Mouse (Mus musculus): ENCODE data around the gene Pex16.

Pex16 gene

DNA sequence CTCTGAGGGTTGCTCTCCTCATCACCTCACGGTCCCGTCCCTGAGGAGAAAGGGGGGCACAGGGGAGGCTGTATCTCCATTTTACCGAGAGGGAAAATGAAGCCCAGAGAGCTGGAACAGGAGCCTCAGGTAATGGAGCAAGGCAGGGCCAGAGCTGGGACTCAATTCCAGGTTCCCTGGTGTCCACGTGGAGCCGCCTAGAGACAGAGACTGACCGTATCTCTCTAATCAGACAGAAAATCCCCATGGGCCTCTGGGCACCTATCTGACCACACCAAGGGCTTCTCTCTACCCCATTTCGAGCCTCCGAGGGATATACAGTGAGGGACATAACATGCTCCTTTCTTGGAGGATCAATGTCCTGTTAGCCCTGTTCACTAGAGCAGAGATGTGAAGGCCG lies 48.7 kb downstream of the Pex16 start:
- DNase-seq (ENCODE audit: low spot score in 2 of 2) = no peak

DNA sequence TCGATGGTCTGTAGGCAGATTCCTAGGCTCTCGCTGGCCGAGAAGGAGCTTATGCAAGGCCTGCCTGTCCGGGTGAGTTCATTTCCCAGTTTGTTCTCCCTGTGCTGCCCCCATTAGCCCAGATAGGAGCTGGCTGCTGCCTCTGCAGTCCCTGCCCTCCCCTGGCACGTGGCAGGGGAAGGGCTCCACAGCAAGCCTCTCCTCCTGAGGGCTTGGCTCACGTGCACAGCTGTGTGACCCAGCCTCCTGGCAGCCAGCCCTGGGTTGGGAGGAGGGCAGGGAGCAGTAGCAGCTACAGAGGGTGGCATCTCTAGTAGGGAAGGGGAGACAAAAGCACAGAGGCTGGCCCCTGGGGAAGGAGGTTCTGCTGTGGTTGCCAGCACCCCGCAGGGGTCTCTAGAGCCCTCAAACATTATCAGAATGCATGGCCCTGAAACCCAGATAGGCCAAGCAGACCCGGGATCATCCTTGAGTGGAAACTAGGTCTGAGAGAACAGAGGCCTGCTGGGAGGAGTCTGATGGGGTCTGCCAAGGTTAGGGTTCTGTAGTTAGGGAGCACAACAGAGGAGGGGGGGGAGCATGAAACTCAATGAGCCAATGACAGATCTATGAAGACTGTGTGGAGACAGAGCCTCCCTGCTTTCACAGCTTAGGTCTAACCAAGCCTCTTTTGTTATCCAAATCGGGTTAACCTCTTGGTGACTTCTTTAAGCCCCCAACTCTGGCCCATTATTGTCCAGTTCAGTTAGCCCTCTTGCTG lies 49.4 kb downstream of the Pex16 start:
- DNase-seq (ENCODE audit: low spot score in 2 of 2) = peak in 1 of 2 experiments; percentile 56

DNA sequence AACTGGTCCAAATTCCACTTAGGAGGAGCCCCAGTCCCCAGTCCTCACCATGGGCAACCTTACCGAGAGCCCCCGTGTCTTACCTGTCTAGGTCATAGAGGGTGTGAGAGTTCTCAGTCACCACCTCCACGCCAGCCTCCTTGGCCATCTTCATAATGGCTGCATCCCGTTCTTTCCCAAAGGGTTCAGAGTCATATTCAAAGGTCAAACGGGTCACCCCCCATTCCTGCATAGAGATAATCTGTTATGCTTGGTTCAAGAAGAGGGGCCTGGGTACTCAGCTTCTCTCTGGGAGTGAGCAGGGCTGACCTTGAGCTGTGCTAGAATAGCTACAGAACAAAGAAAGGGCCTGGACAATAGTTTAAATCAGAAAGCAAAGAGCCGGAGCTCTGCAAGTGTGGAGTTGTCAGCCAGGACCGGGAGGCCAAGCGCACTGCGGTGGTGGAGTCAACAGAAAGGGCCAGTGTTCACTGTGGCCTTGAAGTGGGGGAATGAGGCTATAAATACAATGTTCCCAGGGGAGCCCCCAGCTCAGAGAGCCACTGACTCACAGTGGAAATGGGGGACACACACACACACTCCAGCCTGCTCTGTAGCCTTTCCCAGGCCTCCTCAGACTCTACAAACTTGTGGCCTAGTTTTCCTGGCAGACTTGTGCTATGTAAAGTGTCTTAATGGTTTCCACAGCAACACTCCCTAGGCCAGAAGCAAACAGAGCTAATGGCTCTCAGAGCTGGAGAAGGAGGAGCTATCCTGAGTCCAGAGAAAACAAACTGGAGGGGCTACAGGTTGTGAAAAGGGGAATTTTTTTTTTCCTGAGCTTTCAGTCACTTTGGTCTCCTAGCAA lies 50.2 kb downstream of the Pex16 start:
- DNase-seq (ENCODE audit: low spot score in 2 of 2) = no peak

DNA sequence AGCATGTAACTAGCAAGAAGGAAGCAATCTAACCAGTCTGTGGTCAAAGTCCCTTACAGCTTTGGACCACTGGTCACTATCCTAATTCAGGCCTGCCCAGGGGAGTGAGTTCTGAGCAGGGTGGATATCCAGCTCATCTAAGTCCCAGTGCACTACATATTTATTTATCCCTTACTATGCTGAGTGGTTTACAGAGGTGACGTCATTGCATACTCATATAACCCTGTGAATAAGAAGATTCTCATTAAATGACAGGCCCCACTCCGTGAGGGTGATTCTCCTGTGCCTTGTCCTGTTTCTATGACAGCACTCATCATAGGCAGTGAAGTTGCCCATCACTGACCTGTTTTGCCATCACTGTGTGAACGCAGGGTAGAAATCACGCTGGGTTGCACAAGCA lies 50.9 kb downstream of the Pex16 start:
- DNase-seq (ENCODE audit: low spot score in 2 of 2) = no peak

GRCm38 (mm10) chr2:92426426-92426825 lies 52.0 kb downstream of the Pex16 start:
- DNase-seq (ENCODE audit: low spot score in 2 of 2) = no peak

GRCm38 (mm10) chr2:92427882-92428281 lies 53.4 kb downstream of the Pex16 start:
- DNase-seq (ENCODE audit: low spot score in 2 of 2) = no peak

DNA sequence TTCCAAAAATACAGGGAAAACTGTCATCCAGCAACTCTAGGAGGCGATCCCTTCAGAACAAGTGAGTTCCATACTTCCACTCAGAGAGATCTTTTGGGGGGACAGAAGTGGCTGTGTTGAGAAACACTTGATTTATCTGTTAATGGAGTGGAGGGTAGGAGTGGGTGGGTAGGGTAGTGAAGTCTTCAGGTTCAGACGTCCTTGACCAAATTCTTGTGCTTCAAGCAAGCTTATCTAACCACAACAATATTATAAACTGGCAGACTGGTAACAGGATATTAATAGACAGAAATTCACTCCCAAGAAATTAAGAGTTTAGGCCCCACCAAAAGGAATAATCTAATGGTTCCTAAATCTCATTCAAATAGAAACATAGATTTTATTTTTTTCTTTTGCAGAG lies 55.6 kb downstream of the Pex16 start:
- DNase-seq (ENCODE audit: low spot score in 2 of 2) = no peak
